Mouse (Mus musculus): ENCODE measurements around the gene Gm960.

DNA sequence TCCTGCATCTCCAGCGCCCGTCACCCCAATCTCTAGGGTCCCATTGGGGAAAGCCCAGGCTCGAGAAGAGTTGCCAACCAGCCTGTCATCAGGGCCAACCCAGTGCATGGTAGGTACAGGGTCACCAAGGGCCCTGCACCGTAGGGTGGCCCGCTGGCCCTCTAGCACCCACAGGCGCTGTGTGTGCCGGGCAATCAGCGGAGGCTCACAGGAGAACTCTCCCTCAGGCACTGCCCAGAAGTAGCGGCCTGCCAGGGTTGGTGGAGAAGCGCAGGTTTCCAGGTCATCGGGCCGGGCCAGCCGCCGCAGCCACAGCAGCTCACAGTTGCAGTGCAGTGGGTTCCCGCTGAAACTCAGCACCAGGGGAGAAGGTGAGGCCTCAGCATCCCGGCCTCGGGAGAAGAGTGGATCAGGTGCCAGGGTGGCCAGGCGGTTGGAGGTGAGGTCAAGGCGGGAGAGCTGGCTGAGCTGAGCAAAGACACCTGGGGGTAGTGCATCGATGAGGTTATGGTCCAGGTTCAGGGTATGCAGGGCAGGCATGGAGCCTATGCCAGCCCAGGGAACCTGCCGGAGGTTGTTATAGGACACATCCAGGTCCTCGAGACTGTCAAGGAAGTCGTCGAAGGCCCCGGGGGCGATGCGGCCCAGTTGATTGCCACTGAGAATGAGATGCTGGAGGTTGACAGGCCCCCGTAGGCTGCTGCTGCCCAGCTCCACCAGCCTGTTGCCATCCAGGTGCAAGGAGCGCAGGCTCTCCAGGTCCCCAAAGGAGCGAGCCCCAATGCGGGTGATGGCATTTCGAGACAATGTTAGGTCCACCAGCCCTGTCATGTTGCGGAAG is 84.8 kb downstream of the Gm960 start:
- TF ChIP-seq CTCF (IDR thresholded peaks at IDR 0.05) (no peak), EP300 (IDR thresholded peaks at IDR 0.05) (no peak)

Data from lung, postnatal 0 days (tissue).